Mouse (Mus musculus): ENCODE results near the gene Fbxo11. TPM values are rescaled to one million over a fixed set of nuclear protein-coding genes. Genes with fewer than 3 reads are reported as not detected.
A peak's percentile ranks its signal among the peaks of the same experiment; 100 is the strongest.

Gene Fbxo11
- polyA plus RNA-seq, 1 experiment from 2014 or later = 19.4 TPM

DNA sequence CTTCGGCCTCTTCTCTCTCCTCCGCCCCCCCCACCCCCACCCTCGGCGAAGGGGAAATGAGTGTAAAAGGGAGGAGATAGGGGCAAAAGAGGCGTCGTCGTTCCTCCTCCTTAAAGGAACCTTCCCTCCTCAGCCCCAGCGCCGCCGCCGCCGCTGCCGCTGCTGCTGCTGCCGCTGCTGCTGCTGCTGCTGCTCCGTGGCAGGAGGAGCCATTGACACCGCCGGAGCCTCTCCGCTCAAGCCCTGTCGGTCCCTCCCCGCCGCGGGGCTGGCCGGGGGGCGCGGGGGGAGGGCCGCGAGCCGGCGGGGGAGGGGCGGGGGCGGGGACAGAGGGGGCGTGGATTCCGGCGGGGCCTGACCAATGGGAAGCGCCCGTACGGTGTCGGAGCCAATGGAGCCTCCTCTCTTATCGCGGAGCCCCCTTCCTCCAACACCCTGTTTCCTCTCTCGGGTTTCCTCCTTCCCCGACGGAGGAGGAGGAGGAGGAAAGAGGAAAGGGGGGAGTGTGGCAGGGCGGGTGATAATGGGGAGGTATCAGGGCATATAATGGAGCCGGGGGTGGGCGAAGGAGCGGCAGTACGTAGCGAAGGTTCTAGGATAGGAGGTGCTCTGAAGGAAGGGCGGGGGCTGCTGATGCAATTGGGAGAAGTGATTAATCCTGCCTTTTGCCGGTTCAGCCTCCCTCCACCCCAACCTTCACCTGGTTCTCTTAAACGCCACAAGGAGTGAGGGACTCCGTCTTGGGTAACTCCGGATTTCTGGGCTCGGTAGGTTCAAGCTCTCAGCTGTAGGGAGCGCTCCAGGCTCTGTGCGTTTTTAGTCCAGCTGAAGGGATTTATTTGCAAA lies 933 bp upstream of the Fbxo11 start:
- Histone ChIP-seq H3K4me1 (peaks cover 13% of the 10 kb centered on the region), H3K9me3 (no peaks in the 10 kb centered on the region), H3K27me3 (no peaks in the 10 kb centered on the region), H3K4me2 (peak overlapping the region; percentile 71), H3K4me3 (peak overlapping the region; percentile 95), H3K27ac (peak overlapping the region; percentile 100), H3K36me3 (no peaks in the 10 kb centered on the region), H3K9ac (peak overlapping the region; percentile 100)
- ATAC-seq (ENCODE audit: insufficient number of reproducible peaks, insufficient read depth, low FRiP score, low TSS enrichment, low read depth) = peak; percentile 97
- WGBS = under 1% methylated on average over 32 of the region's 57 CpGs

GRCm38 (mm10) chr17:88064347-88065030 lies 602 bp downstream of the Fbxo11 start:
- Histone ChIP-seq H3K4me2 (peak overlapping the region; percentile 71), H3K36me3 (no peaks in the 10 kb centered on the region), H3K9me3 (no peaks in the 10 kb centered on the region), H3K9ac (peak overlapping the region; percentile 100), H3K4me3 (peak overlapping the region; percentile 95), H3K27ac (peak overlapping the region; percentile 100), H3K4me1 (peaks cover 20% of the 10 kb centered on the region), H3K27me3 (no peaks in the 10 kb centered on the region)
- ATAC-seq (ENCODE audit: insufficient number of reproducible peaks, insufficient read depth, low FRiP score, low TSS enrichment, low read depth) = peak; percentile 17; the same call in 1 of the 2 replicates
- WGBS = 0% methylated on average over 51 of the region's 67 CpGs

- Histone ChIP-seq H3K9ac (peak overlapping the region; percentile 100), H3K4me2 (peak overlapping the region; percentile 71), H3K27me3 (no peaks in the 10 kb centered on the region), H3K9me3 (no peaks in the 10 kb centered on the region), H3K27ac (peak overlapping the region; percentile 100), H3K4me1 (peaks cover 20% of the 10 kb centered on the region), H3K36me3 (no peaks in the 10 kb centered on the region), H3K4me3 (peak overlapping the region; percentile 95)
- no peak for ATAC-seq (ENCODE audit: insufficient number of reproducible peaks, insufficient read depth, low FRiP score, low TSS enrichment, low read depth)
- WGBS = under 1% methylated on average over 23 of the region's 23 CpGs
Measured at GRCm38 (mm10) chr17:88063980-88064346, 1.1 kb downstream of the Fbxo11 start.

GRCm38 (mm10) chr17:88062860-88063580 lies 2.1 kb downstream of the Fbxo11 start:
- Histone ChIP-seq H3K4me1 (peaks cover 20% of the 10 kb centered on the region), H3K9ac (peak overlapping the region; percentile 58; the same call in 1 of the 2 replicates), H3K4me3 (peak overlapping the region; percentile 95), H3K36me3 (no peaks in the 10 kb centered on the region), H3K4me2 (peak overlapping the region; percentile 71), H3K27ac (no peak overlapping the region), H3K27me3 (no peaks in the 10 kb centered on the region), H3K9me3 (no peaks in the 10 kb centered on the region)
- 11% methylated on average over 8 of the region's 8 CpGs for WGBS
- ATAC-seq (ENCODE audit: insufficient number of reproducible peaks, insufficient read depth, low FRiP score, low TSS enrichment, low read depth) = no peak

- ATAC-seq (ENCODE audit: insufficient number of reproducible peaks, insufficient read depth, low FRiP score, low TSS enrichment, low read depth) = no peak
- WGBS = 51% methylated on average over 3 of the region's 3 CpGs
- peaks cover 20% of the 10 kb centered on the region for H3K4me1 ChIP-seq
- H3K27me3 ChIP-seq = no peaks in the 10 kb centered on the region
- no peak overlapping the region for H3K27ac ChIP-seq
- H3K4me3 ChIP-seq = no peak overlapping the region
- no peak overlapping the region for H3K9ac ChIP-seq
- no peaks in the 10 kb centered on the region for H3K36me3 ChIP-seq
- H3K9me3 ChIP-seq = no peaks in the 10 kb centered on the region
- no peak overlapping the region for H3K4me2 ChIP-seq
Measured at GRCm38 (mm10) chr17:88061942-88062341, 3.1 kb downstream of the Fbxo11 start.

- Histone ChIP-seq H3K9me3 (no peaks in the 10 kb centered on the region), H3K27ac (no peak overlapping the region), H3K36me3 (no peaks in the 10 kb centered on the region), H3K4me1 (peaks cover 19% of the 10 kb centered on the region), H3K4me3 (no peak overlapping the region), H3K4me2 (no peak overlapping the region), H3K9ac (no peak overlapping the region), H3K27me3 (no peaks in the 10 kb centered on the region)
- ATAC-seq (ENCODE audit: insufficient number of reproducible peaks, insufficient read depth, low FRiP score, low TSS enrichment, low read depth) = no peak
- 77% methylated on average over 2 of the region's 2 CpGs for WGBS
Measured at GRCm38 (mm10) chr17:88058280-88058679, 6.8 kb downstream of the Fbxo11 start.

GRCm38 (mm10) chr17:88057846-88058245 lies 7.2 kb downstream of the Fbxo11 start:
- ATAC-seq (ENCODE audit: insufficient number of reproducible peaks, insufficient read depth, low FRiP score, low TSS enrichment, low read depth) = no peak
- Histone ChIP-seq H3K4me3 (no peak overlapping the region), H3K27me3 (no peaks in the 10 kb centered on the region), H3K9me3 (no peaks in the 10 kb centered on the region), H3K4me1 (peaks cover 15% of the 10 kb centered on the region), H3K27ac (no peak overlapping the region), H3K9ac (no peak overlapping the region), H3K4me2 (no peak overlapping the region), H3K36me3 (no peaks in the 10 kb centered on the region)
- WGBS = 94% methylated on average over 1 of the region's 1 CpGs

DNA sequence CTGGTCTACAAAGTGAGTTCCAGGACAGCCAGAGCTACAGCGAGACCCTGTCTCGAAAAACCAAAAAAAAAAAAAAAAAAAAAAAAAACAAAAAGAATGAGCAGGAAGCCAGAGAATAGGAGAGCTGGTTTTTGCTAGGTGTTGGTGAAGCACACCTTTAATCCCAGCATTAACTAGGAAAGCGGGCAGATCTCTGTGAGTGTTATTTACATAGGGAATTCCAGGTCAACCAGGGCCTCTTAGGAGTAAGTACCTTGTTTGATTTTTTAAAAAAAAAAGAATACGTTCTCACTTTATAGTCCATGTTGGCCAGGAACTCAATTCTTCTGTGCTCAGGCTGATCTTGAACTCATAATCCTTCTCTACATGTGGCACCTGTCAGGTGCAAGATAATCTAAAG lies 13.4 kb downstream of the Fbxo11 start:
- Histone ChIP-seq H3K4me2 (no peak overlapping the region), H3K9ac (no peak overlapping the region), H3K4me3 (no peak overlapping the region), H3K27me3 (no peaks in the 10 kb centered on the region), H3K9me3 (no peaks in the 10 kb centered on the region), H3K27ac (no peak overlapping the region), H3K4me1 (0 out of 2 replicates have a peak, but pooled peaks cover 5% of the 10 kb centered on the region), H3K36me3 (no peaks in the 10 kb centered on the region)
- 89% methylated on average over 4 of the region's 4 CpGs for WGBS
- ATAC-seq (ENCODE audit: insufficient number of reproducible peaks, insufficient read depth, low FRiP score, low TSS enrichment, low read depth) = no peak

GRCm38 (mm10) chr17:88050892-88051291 lies 14.2 kb downstream of the Fbxo11 start:
- H3K4me2 ChIP-seq = no peak overlapping the region
- no peak overlapping the region for H3K27ac ChIP-seq
- no peaks in the 10 kb centered on the region for H3K9me3 ChIP-seq
- ATAC-seq (ENCODE audit: insufficient number of reproducible peaks, insufficient read depth, low FRiP score, low TSS enrichment, low read depth) = no peak
- H3K4me1 ChIP-seq = 0 out of 2 replicates have a peak, but pooled peaks cover 5% of the 10 kb centered on the region
- no peaks in the 10 kb centered on the region for H3K36me3 ChIP-seq
- no peak overlapping the region for H3K4me3 ChIP-seq
- H3K27me3 ChIP-seq = no peaks in the 10 kb centered on the region
- H3K9ac ChIP-seq = no peak overlapping the region
- 89% methylated on average over 1 of the region's 1 CpGs for WGBS

DNA sequence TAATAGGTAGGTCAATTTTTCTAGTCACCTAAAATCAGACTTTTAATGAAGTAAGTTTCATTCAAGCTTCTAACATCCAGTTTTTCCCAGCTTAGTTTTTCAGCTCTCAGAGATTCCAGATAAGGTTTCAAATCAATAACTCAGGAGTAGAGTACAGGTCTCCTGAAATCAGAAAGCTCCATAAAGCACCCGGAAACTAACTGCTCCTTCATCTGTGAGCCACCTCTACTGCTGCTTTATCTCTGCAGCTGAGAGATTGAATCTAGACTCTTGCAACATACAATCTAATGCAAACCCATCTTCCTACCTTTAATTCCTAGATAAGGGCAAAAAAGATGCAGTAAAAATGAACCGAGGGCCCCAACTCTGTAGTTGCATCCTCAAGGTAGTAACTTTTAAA lies 14.8 kb downstream of the Fbxo11 start:
- Histone ChIP-seq H3K9ac (no peak overlapping the region), H3K4me3 (no peak overlapping the region), H3K36me3 (no peaks in the 10 kb centered on the region), H3K9me3 (no peaks in the 10 kb centered on the region), H3K4me1 (0 out of 2 replicates have a peak, but pooled peaks cover 5% of the 10 kb centered on the region), H3K4me2 (no peak overlapping the region), H3K27me3 (no peaks in the 10 kb centered on the region), H3K27ac (no peak overlapping the region)
- 92% methylated on average over 2 of the region's 2 CpGs for WGBS
- ATAC-seq (ENCODE audit: insufficient number of reproducible peaks, insufficient read depth, low FRiP score, low TSS enrichment, low read depth) = no peak

All from embryonic facial prominence, embryonic 13.5 days (tissue).